Mouse (Mus musculus) CH12.LX (cell line): ENCODE results near the gene Pdzd3. TPM values are rescaled to one million over a fixed set of nuclear protein-coding genes. Genes with fewer than 3 reads are reported as not detected.

Experiments
- DNase-seq: peaks from one replicate; pipeline ENCODE4 v3.0.0-alpha.2; 2013; ENCODE audit errors: extremely low read depth
- H3K27ac ChIP-seq: 2 replicates; pipeline ENCODE4 v1.5.1; 2012; ENCODE audit warnings: low read depth, mild to moderate bottlenecking, control low read depth, moderate library complexity; ENCODE audit not compliant: insufficient read depth
- H3K27me3 ChIP-seq: replicated peaks from 2 replicates; pipeline ENCODE3; 2012; ENCODE audit warnings: inconsistent platforms
- H3K36me3 ChIP-seq, 2 experiments: replicated peaks in 1 of 2; 2 replicates each; pipeline versions ENCODE3 to v1.6.1; 2012; ENCODE audit warnings: inconsistent platforms in 1 of 2, low read length in 1 of 2, mild to moderate bottlenecking in 1 of 2, mixed read lengths in 1 of 2, moderate library complexity in 1 of 2; ENCODE audit not compliant: control insufficient read depth in 1 of 2, insufficient read depth in 1 of 2
- H3K4me1 ChIP-seq, 2 experiments: 2 replicates each; pipeline ENCODE4 v1.6.1; 2012; ENCODE audit warnings: inconsistent platforms in 1 of 2, moderate library complexity in 1 of 2; ENCODE audit not compliant: insufficient read depth in 2 of 2, control insufficient read depth in 1 of 2
- H3K4me2 ChIP-seq: 2 replicates; pipeline ENCODE4 v1.6.1; 2012; ENCODE audit warnings: low read depth, mild to moderate bottlenecking, control low read depth; ENCODE audit not compliant: poor library complexity, insufficient read depth, severe bottlenecking
- H3K4me3 ChIP-seq, 3 experiments: fragments of 150-350 bp in 1 of 3; sonication (generic) in 1 of 3; replicated peaks in 1 of 3; 2 replicates each; pipeline versions ENCODE3 to v1.5.1; 2011 to 2012; ENCODE audit warnings: low read depth in 2 of 3, low read length in 2 of 3, mild to moderate bottlenecking in 2 of 3, moderate library complexity in 2 of 3, control low read depth in 1 of 3, improper control_type of control experiment in 1 of 3, inconsistent platforms in 1 of 3, mixed read lengths in 1 of 3; ENCODE audit not compliant: poor library complexity in 1 of 3
- H3K79me2 ChIP-seq: replicated peaks from 2 replicates; pipeline ENCODE4 v1.6.1; 2012; ENCODE audit warnings: mild to moderate bottlenecking, moderate library complexity; ENCODE audit not compliant: control insufficient read depth, poor library complexity, insufficient read depth, severe bottlenecking; ENCODE audit errors: extremely low read depth
- H3K9ac ChIP-seq: 2 replicates; pipeline ENCODE4 v1.6.1; 2012; ENCODE audit warnings: low read depth, mild to moderate bottlenecking, control low read depth, moderate library complexity; ENCODE audit not compliant: insufficient read depth
- H3K9me3 ChIP-seq: replicated peaks from 2 replicates; pipeline ENCODE3; 2012; ENCODE audit warnings: low read length, inconsistent platforms, mixed read lengths
- BHLHE40 ChIP-seq: IDR thresholded peaks from 2 replicates; pipeline ENCODE4 v1.6.1; 2011; ENCODE audit warnings: mild to moderate bottlenecking, low read depth, low read length, improper control_type of control experiment
- CHD1 ChIP-seq: IDR thresholded peaks from 2 replicates; pipeline ENCODE4 v1.6.1; 2012; ENCODE audit warnings: low read depth, low read length, improper control_type of control experiment, inconsistent platforms
- CHD2 ChIP-seq: IDR thresholded peaks from 2 replicates; pipeline ENCODE4 v1.6.1; 2011; ENCODE audit warnings: low read length, improper control_type of control experiment
- CTCF ChIP-seq, 2 experiments: IDR thresholded peaks in 1 of 2; conservative IDR thresholded peaks in 1 of 2; 2 replicates each; pipeline ENCODE4 v1.5.1; 2011 to 2012; ENCODE audit warnings: low read depth in 2 of 2, low read length in 2 of 2, improper control_type of control experiment in 1 of 2, inconsistent platforms in 1 of 2, mild to moderate bottlenecking in 1 of 2, moderate library complexity in 1 of 2
- HCFC1 ChIP-seq: IDR thresholded peaks from 2 replicates; pipeline ENCODE4 v1.6.1; 2012; ENCODE audit warnings: low read depth, mild to moderate bottlenecking, inconsistent platforms, low read length, improper control_type of control experiment
- IRF4 ChIP-seq: IDR thresholded peaks from 2 replicates; pipeline ENCODE4 v1.6.1; 2014; ENCODE audit warnings: low read depth, mild to moderate bottlenecking, inconsistent platforms, low read length, improper control_type of control experiment
- JUN ChIP-seq: IDR thresholded peaks from 2 replicates; pipeline ENCODE4 v1.6.1; 2011; ENCODE audit warnings: low read depth, mild to moderate bottlenecking, low read length, improper control_type of control experiment, moderate library complexity; ENCODE audit not compliant: insufficient read depth
- MAFK ChIP-seq: IDR thresholded peaks from 2 replicates; pipeline ENCODE4 v1.6.1; 2011; ENCODE audit warnings: low read length, improper control_type of control experiment; ENCODE audit not compliant: insufficient replicate concordance
- MAX ChIP-seq: IDR thresholded peaks from 2 replicates; pipeline ENCODE4 v1.6.1; 2011; ENCODE audit warnings: low read length, improper control_type of control experiment
- MAZ ChIP-seq: IDR thresholded peaks from 2 replicates; pipeline ENCODE4 v1.6.1; 2012; ENCODE audit warnings: low read depth, mild to moderate bottlenecking, inconsistent platforms, low read length, improper control_type of control experiment, moderate library complexity
- MEF2A ChIP-seq: IDR thresholded peaks from 2 replicates; pipeline ENCODE4 v1.6.1; 2014; ENCODE audit warnings: low read depth, mild to moderate bottlenecking, inconsistent platforms, low read length, improper control_type of control experiment, borderline replicate concordance
- MXI1 ChIP-seq: IDR thresholded peaks from 2 replicates; pipeline ENCODE4 v1.6.1; 2011; ENCODE audit warnings: mild to moderate bottlenecking, low read depth, low read length, improper control_type of control experiment
- MYC ChIP-seq: IDR thresholded peaks from 2 replicates; pipeline ENCODE4 v1.6.1; 2011; ENCODE audit warnings: low read depth, mild to moderate bottlenecking, improper control_type of control experiment, low read length
- NRF1 ChIP-seq: IDR thresholded peaks from 2 replicates; pipeline ENCODE4 v1.6.1; 2014; ENCODE audit warnings: low read depth, mild to moderate bottlenecking, inconsistent platforms, low read length, improper control_type of control experiment, moderate library complexity
- SIN3A ChIP-seq: IDR thresholded peaks from 2 replicates; pipeline ENCODE4 v1.6.1; 2012; ENCODE audit warnings: low read length, improper control_type of control experiment, inconsistent platforms
- SMC3 ChIP-seq: IDR thresholded peaks from 2 replicates; pipeline ENCODE4 v1.6.1; 2011; ENCODE audit warnings: low read depth, low read length, improper control_type of control experiment
- TBP ChIP-seq: conservative IDR thresholded peaks from 2 replicates; pipeline ENCODE4 v1.6.1; 2011; ENCODE audit warnings: low read depth, low read length, improper control_type of control experiment
- TCF12 ChIP-seq: IDR thresholded peaks from 2 replicates; pipeline ENCODE4 v1.6.1; 2014; ENCODE audit warnings: low read depth, mild to moderate bottlenecking, inconsistent platforms, low read length, improper control_type of control experiment
- UBTF ChIP-seq: IDR thresholded peaks from 2 replicates; pipeline ENCODE4 v1.6.1; 2012; ENCODE audit warnings: low read depth, mild to moderate bottlenecking, inconsistent platforms, low read length, improper control_type of control experiment, moderate library complexity
- USF2 ChIP-seq: conservative IDR thresholded peaks from 2 replicates; pipeline ENCODE4 v1.6.1; 2011; ENCODE audit warnings: low read depth, low read length, improper control_type of control experiment
- ZMIZ1 ChIP-seq: IDR thresholded peaks from 2 replicates; pipeline ENCODE4 v1.6.1; 2012; ENCODE audit warnings: low read depth, mild to moderate bottlenecking, inconsistent platforms, low read length, improper control_type of control experiment
- dilution Hi-C: fragments of 300-500 bp; cut with MboI; formaldehyde crosslinking; loops from 2 replicates; pipeline ENCODE4 v1.14.3; 2020; ENCODE audit warnings: low sequenced_read_pairs; ENCODE audit not compliant: extremely low pct_unique_long_range_greater_than_20kb, extremely low pct_ligation_motif_present
- in situ Hi-C: fragments of 300-500 bp; cut with MboI; formaldehyde crosslinking; loops from 3 replicates; pipeline ENCODE4 v1.14.3; 2019; ENCODE audit warnings: low sequenced_read_pairs, low pct_ligation_motif_present, low pct_unique_long_range_greater_than_20kb, mixed read lengths
- polyA plus RNA-seq: library from polyadenylated mRNA; unstranded; fragments of >175 nt; gene quantifications from 2 replicates; pipeline ENCODE4 v1.2.1, GENCODE M21; 2012; ENCODE audit warnings: low read depth; ENCODE audit not compliant: insufficient read length
- total RNA-seq, 2 experiments: library from RNA; depleted of rRNA; stranded (reverse); fragments of 300-350 nt in 1 of 2; fragments of >200 nt in 1 of 2; gene quantifications; 2 replicates each; pipeline ENCODE4 v1.2.3; 2012 to 2014

The Pdzd3 gene
- total and polyA plus RNA-seq, 3 experiments: 0.09 to 0.21 (median 0.13) TPM

GRCm38 (mm10) chr9:44233802-44234478, 17.3 kb downstream of the Pdzd3 start, which contains the start of gene Cbl (continued):
- TF ChIP-seq JUN (no peak), IRF4 (peak; percentile 42; the same call in 1 of the 2 replicates), UBTF (peak; percentile 75; the same call in 1 of the 2 replicates), TCF12 (peak; percentile 63), MAFK (no peak)

- peak overlapping the region; percentile 85 to 100 (median 92) for H3K4me3 ChIP-seq
- DNase-seq: peak; percentile 35
- no peaks in the 10 kb centered on the region for H3K9me3 ChIP-seq
- H3K4me1 ChIP-seq: peaks cover 16 to 58% of the 10 kb centered on the region in 2 experiments; a peak in 3 of 4 replicates
- peak overlapping the region; percentile 94 for H3K4me2 ChIP-seq
- no peaks in the 10 kb centered on the region for H3K27me3 ChIP-seq
- H3K27ac ChIP-seq: peak overlapping the region; percentile 84
- H3K9ac ChIP-seq: peak overlapping the region; percentile 86
- in situ Hi-C loops: loop anchor here (10.0 kb wide), 1 partner anchor 48 kb away; no protein-coding TSS in a partner anchor
- H3K36me3 ChIP-seq: peaks cover 2 to 17% of the 10 kb centered on the region in 2 experiments
- TF ChIP-seq MYC (no peak), CHD2 (peak; percentile 25; the same call in 1 of the 2 replicates), MAFK (0 out of 2 replicates have a peak, but pooled peaks have one; percentile 4), SMC3 (no peak), ZMIZ1 (no peak), MXI1 (peak; percentile 69; the same call in 1 of the 2 replicates), NRF1 (no peak), TBP (0 out of 2 replicates have a peak, but pooled peaks have one; percentile 25), BHLHE40 (no peak), USF2 (no peak), CTCF (conservative IDR thresholded peaks at IDR 0.05 in 1 of 2, IDR thresholded peaks at IDR 0.05 in 1 of 2; ENCODE audit: low read depth in 2 of 2, low read length in 2 of 2) (no peak), CHD1 (0 out of 2 replicates have a peak, but pooled peaks have one; percentile 48), SIN3A (peak; percentile 72), MEF2A (no peak), HCFC1 (peak; percentile 9), MAX (0 out of 2 replicates have a peak, but pooled peaks have one; percentile 13), JUN (no peak), MAZ (no peak)
- TF ChIP-seq, all 38 proteins: peak for 8
- H3K79me2 ChIP-seq: peaks cover 51% of the 10 kb centered on the region
- dilution Hi-C loops: no loop called here
Measured at GRCm38 (mm10) chr9:44233021-44233801, 18.1 kb downstream of the Pdzd3 start.
